Comparison of ENCODE assay signal across 9 mouse cellular contexts in the genomic region with DNA sequence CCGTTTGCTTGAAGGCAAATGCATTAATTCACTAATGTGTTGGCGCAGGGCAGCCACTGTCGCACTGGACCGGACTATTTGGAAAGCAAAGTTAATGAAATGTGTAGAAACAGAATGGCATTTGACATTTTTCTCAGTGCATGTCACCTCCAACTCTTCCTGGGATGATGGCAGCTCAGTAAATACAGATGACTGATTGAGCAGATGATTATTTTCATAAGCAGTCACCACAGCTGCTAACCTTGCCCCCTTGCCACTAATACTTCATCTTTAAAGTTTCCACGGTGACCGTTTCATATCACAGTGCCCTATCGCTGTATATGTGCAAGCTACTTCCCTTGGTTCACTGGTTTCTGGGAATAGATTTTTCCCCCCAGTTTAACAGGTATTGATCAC. TPM values are rescaled to one million over a fixed set of nuclear protein-coding genes. Genes with fewer than 3 reads are reported as not detected.
DNase-seq lines count a peak whose midpoint lies in the region; ATAC-seq and TF ChIP-seq lines count a peak whose summit lies in the region.
"Had no signal": no experiment of that assay in that cellular context is flagged by ENCODE, and none has a peak within 500 bp of the region (broad histone marks: within the 10 kb centered on the region; RNA-seq: fewer than 3 reads in every experiment).

No protein-coding gene starts in this region.

- H3K9me3 ChIP-seq in intestine, embryonic 14.5 days (ENCODE audit: control insufficient read depth, low read length) = no peaks in the 10 kb centered on the region
- H3K9me3 ChIP-seq in intestine, postnatal 0 days (ENCODE audit: control insufficient read depth) = no peaks in the 10 kb centered on the region
- no peaks in the 10 kb centered on the region for H3K9me3 ChIP-seq in embryonic facial prominence, embryonic 15.5 days (replicated peaks)

- no peak for DNase-seq in intestine, embryonic 14.5 days (ENCODE audit: low spot score)
- DNase-seq in Muller cell, postnatal 12 days (ENCODE audit: inconsistent ontology term) = peak; percentile 1
- no peak for DNase-seq in frontal cortex, postnatal 36 days (ENCODE audit: low spot score in 2 of 2)
- no peak for DNase-seq in layer of hippocampus, postnatal 36 days
- DNase-seq in embryo, embryonic 10 days (ENCODE audit: low spot score) = no peak
- DNase-seq: adrenal gland, postnatal 25 days had no signal

- peak overlapping the region; percentile 55 for H3K4me3 ChIP-seq in intestine, embryonic 14.5 days (ENCODE audit: low read depth, low read length)
- H3K4me3 ChIP-seq in intestine, postnatal 0 days (ENCODE audit: low read depth, low read length) = no peak overlapping the region
- H3K4me3 ChIP-seq in embryonic facial prominence, embryonic 15.5 days (replicated peaks) = no peak overlapping the region

- WGBS in intestine, embryonic 14.5 days = 71% methylated on average over 7 of the region's 7 CpGs
- WGBS in intestine, postnatal 0 days = 63% methylated on average over 7 of the region's 7 CpGs
- WGBS in embryonic facial prominence, embryonic 15.5 days = 76% methylated on average over 7 of the region's 7 CpGs

- ATAC-seq in intestine, embryonic 14.5 days (replicated peaks; ENCODE audit: low FRiP score, low TSS enrichment, low read depth) = no peak
- no peak for ATAC-seq in intestine, postnatal 0 days
- ATAC-seq in embryonic facial prominence, embryonic 15.5 days (ENCODE audit: insufficient number of reproducible peaks, low FRiP score, low TSS enrichment, low read depth) = no peak
- peak; percentile 42 for ATAC-seq in megakaryocyte progenitor cell, adult 5-6 weeks (replicated peaks; ENCODE audit: poor library complexity)

- no peak overlapping the region for H3K27ac ChIP-seq in intestine, embryonic 14.5 days (ENCODE audit: low read depth)
- H3K27ac ChIP-seq in intestine, postnatal 0 days (ENCODE audit: low read depth, low read length) = no peak overlapping the region
- no peak overlapping the region for H3K27ac ChIP-seq in embryonic facial prominence, embryonic 15.5 days (replicated peaks)

- no peaks in the 10 kb centered on the region for H3K4me1 ChIP-seq in intestine, embryonic 14.5 days (replicated peaks; ENCODE audit: control insufficient read depth, insufficient read depth, low read length)
- no peaks in the 10 kb centered on the region for H3K4me1 ChIP-seq in intestine, postnatal 0 days (replicated peaks; ENCODE audit: control insufficient read depth, insufficient read depth, low read length)
- H3K4me1 ChIP-seq in embryonic facial prominence, embryonic 15.5 days = no peaks in the 10 kb centered on the region

- peaks cover 4% of the 10 kb centered on the region; the same call in 1 of the 2 replicates for H3K36me3 ChIP-seq in intestine, embryonic 14.5 days (ENCODE audit: control insufficient read depth, insufficient read depth, low read length)
- H3K36me3 ChIP-seq in intestine, postnatal 0 days (ENCODE audit: control insufficient read depth, insufficient read depth) = no peaks in the 10 kb centered on the region
- no peaks in the 10 kb centered on the region for H3K36me3 ChIP-seq in embryonic facial prominence, embryonic 15.5 days

- peak overlapping the region; percentile 53 for H3K4me2 ChIP-seq in intestine, embryonic 14.5 days (ENCODE audit: low read length)
- H3K4me2 ChIP-seq in intestine, postnatal 0 days (replicated peaks; ENCODE audit: low read depth) = no peak overlapping the region
- H3K4me2 ChIP-seq in embryonic facial prominence, embryonic 15.5 days (replicated peaks) = peak overlapping the region; percentile 49

- no peak for TF ChIP-seq CTCF in intestine, postnatal 0 days (IDR thresholded peaks at IDR 0.05; ENCODE audit: low read depth)

- no peak overlapping the region for H3K9ac ChIP-seq in intestine, embryonic 14.5 days (ENCODE audit: low read length)
- H3K9ac ChIP-seq in intestine, postnatal 0 days (ENCODE audit: low read depth, low read length) = no peak overlapping the region
- no peak overlapping the region for H3K9ac ChIP-seq in embryonic facial prominence, embryonic 15.5 days

- no peaks in the 10 kb centered on the region for H3K27me3 ChIP-seq in intestine, embryonic 14.5 days (replicated peaks; ENCODE audit: control insufficient read depth, insufficient read depth, low read length)
- H3K27me3 ChIP-seq in intestine, postnatal 0 days (replicated peaks; ENCODE audit: control insufficient read depth, insufficient read depth, low read length) = no peaks in the 10 kb centered on the region
- H3K27me3 ChIP-seq in embryonic facial prominence, embryonic 15.5 days = no peaks in the 10 kb centered on the region

RNA-seq across cellular contexts. Expression of gene Ocrl, which starts 1.4 kb away (rescaled TPM):
- 21.5 and 23.9 TPM in 2 replicates for polyA plus RNA-seq in intestine, embryonic 14.5 days (2014; fragmentation: Nextera tagmentation; extraction: Ambion mirVana)
- polyA plus RNA-seq in intestine, postnatal 0 days (2015; fragmentation: Nextera tagmentation; extraction: Ambion mirVana) = 7.6 and 8.4 TPM in 2 replicates
- polyA plus RNA-seq in embryonic facial prominence, embryonic 15.5 days (2015; fragmentation: Nextera tagmentation; extraction: Ambion mirVana) = 21.4 and 22.2 TPM in 2 replicates
- 72.3 and 90.0 TPM in 2 replicates for total RNA-seq in megakaryocyte progenitor cell, adult 5-6 weeks (2015)
- total RNA-seq in megakaryocyte progenitor cell, adult 5-6 weeks (2017) = 25.7 and 34.6 TPM in 2 replicates
- total RNA-seq in layer of hippocampus, postnatal 36 days (2021) = 10 to 100 TPM; 52.4 to 57.6 TPM

RNA-seq across cellular contexts. Expression of gene Smarca1, which starts 20.8 kb away (rescaled TPM):
- 28.5 and 37.3 TPM in 2 replicates for polyA plus RNA-seq in intestine, embryonic 14.5 days (2014; fragmentation: Nextera tagmentation; extraction: Ambion mirVana)
- polyA plus RNA-seq in intestine, postnatal 0 days (2015; fragmentation: Nextera tagmentation; extraction: Ambion mirVana) = 7.5 and 8.9 TPM in 2 replicates
- 20.5 and 25.0 TPM in 2 replicates for polyA plus RNA-seq in embryonic facial prominence, embryonic 15.5 days (2015; fragmentation: Nextera tagmentation; extraction: Ambion mirVana)
- not detected in 2 replicates for total RNA-seq in megakaryocyte progenitor cell, adult 5-6 weeks (2015)
- not detected in 2 replicates for total RNA-seq in megakaryocyte progenitor cell, adult 5-6 weeks (2017)
- 10 to 100 TPM; 36.6 to 38.0 TPM for total RNA-seq in layer of hippocampus, postnatal 36 days (2021)
